Mouse (Mus musculus) ovary, adult 10 weeks (tissue): ENCODE data around the gene Mogs. TPM values are rescaled to one million over a fixed set of nuclear protein-coding genes. Genes with fewer than 3 reads are reported as not detected.

Source experiments
- polyA plus RNA-seq: library from polyadenylated mRNA; stranded (reverse); fragments of 350-450 nt; fragmentation: Illumina TruSeq; extraction: RNeasy Lipid Tissue Mini Kit (QIAGEN cat#74804); gene quantifications from one replicate; pipeline ENCODE4 v1.2.3, GENCODE M21; 2014

The Mogs gene
- polyA plus RNA-seq: 3.6 TPM

GRCm38 (mm10) chr6:83115011-83115671 is at the start of gene Mogs:
Gene Mogs, plus strand, starts transcription at chr6:83115496.

GRCm38 (mm10) chr6:83070247-83070310 is 45.2 kb upstream of the Mogs start, which contains the start of gene Tlx2:
Gene Tlx2, minus strand, starts transcription at chr6:83070293.

GRCm38 (mm10) chr6:83077630-83078323 is 37.5 kb upstream of the Mogs start, which contains the start of gene Pcgf1:
Gene Pcgf1, plus strand, starts transcription at chr6:83077869.

GRCm38 (mm10) chr6:83086121-83087035 is 28.9 kb upstream of the Mogs start, which contains the start of gene Lbx2:
Gene Lbx2, plus strand, starts transcription at chr6:83086367.

GRCm38 (mm10) chr6:83101316-83101687 is 14.0 kb upstream of the Mogs start, which contains the start of the genes Ccdc142 and Gm42688:
Gene Ccdc142, plus strand, starts transcription at chr6:83101601.
Gene Gm42688, plus strand, starts transcription at chr6:83101617.

GRCm38 (mm10) chr6:83108762-83109668 is 6.3 kb upstream of the Mogs start, which contains the start of gene Mrpl53:
Gene Mrpl53, plus strand, starts transcription at chr6:83109040.

GRCm38 (mm10) chr6:83120930-83121862 is 5.9 kb downstream of the Mogs start, which contains the start of gene Wbp1:
Gene Wbp1, minus strand, starts transcription at chr6:83121559.

GRCm38 (mm10) chr6:83125331-83125730 is 10.0 kb downstream of the Mogs start, which contains the start of gene Ino80b:
Gene Ino80b, minus strand, starts transcription at chr6:83125431.

GRCm38 (mm10) chr6:83134951-83135513 is 19.7 kb downstream of the Mogs start, which contains the start of gene Rtkn:
Gene Rtkn, plus strand, starts transcription at chr6:83135463.

GRCm38 (mm10) chr6:83156259-83156684 is 41.0 kb downstream of the Mogs start, which contains the start of the genes Wdr54 and 1700003E16Rik:
Gene Wdr54, minus strand, starts transcription at chr6:83156397.
Gene 1700003E16Rik, plus strand, starts transcription at chr6:83156404.

GRCm38 (mm10) chr6:83165607-83166242 is 50.4 kb downstream of the Mogs start, which contains the start of gene Dctn1:
Gene Dctn1, plus strand, starts transcription at chr6:83165920.

Other genes starting within 250 kb of the Mogs start
- gene Sema4f, start 175.7 kb upstream of the Mogs start, polyA plus RNA-seq: not detected
- not detected for gene M1ap, start 168.6 kb upstream of the Mogs start, polyA plus RNA-seq
- not detected for gene Dok1, start 82.0 kb upstream of the Mogs start, polyA plus RNA-seq
- gene Loxl3, start 81.3 kb upstream of the Mogs start, polyA plus RNA-seq: 3.5 TPM
- 4.6 TPM for gene Aup1, start 61.0 kb upstream of the Mogs start, polyA plus RNA-seq
- gene Htra2, start 60.2 kb upstream of the Mogs start, polyA plus RNA-seq: 2.6 TPM
- not detected for gene Dqx1, start 57.7 kb upstream of the Mogs start, polyA plus RNA-seq
- gene Tlx2, start 45.2 kb upstream of the Mogs start, polyA plus RNA-seq: not detected
- gene Pcgf1, start 37.6 kb upstream of the Mogs start, polyA plus RNA-seq: 4.1 TPM
- not detected for gene Lbx2, start 29.1 kb upstream of the Mogs start, polyA plus RNA-seq
- gene Ccdc142, start 13.9 kb upstream of the Mogs start, polyA plus RNA-seq: not detected
- 1.2 TPM for gene Gm42688, start 13.9 kb upstream of the Mogs start, polyA plus RNA-seq
- 26.1 TPM for gene Mrpl53, start 6.5 kb upstream of the Mogs start, polyA plus RNA-seq
- gene Wbp1, start 6.1 kb downstream of the Mogs start, polyA plus RNA-seq: 1.7 TPM
- not detected for gene Ino80b, start 9.9 kb downstream of the Mogs start, polyA plus RNA-seq
- not detected for gene Rtkn, start 20.0 kb downstream of the Mogs start, polyA plus RNA-seq
- gene Wdr54, start 40.9 kb downstream of the Mogs start, polyA plus RNA-seq: 0.40 TPM
- not detected for gene 1700003E16Rik, start 40.9 kb downstream of the Mogs start, polyA plus RNA-seq
- gene Dctn1, start 50.4 kb downstream of the Mogs start, polyA plus RNA-seq: 10.8 TPM
- 0.34 TPM for gene Slc4a5, start 104.3 kb downstream of the Mogs start, polyA plus RNA-seq
- gene Mthfd2, start 210.4 kb downstream of the Mogs start, polyA plus RNA-seq: 7.9 TPM
- gene Mob1a, start 210.5 kb downstream of the Mogs start, polyA plus RNA-seq: 248 TPM
- gene Bola3, start 233.7 kb downstream of the Mogs start, polyA plus RNA-seq: 32.9 TPM